Mouse (Mus musculus) CD4-positive, CD25-positive, alpha-beta regulatory T cell, adult 9 weeks (primary cell): ENCODE results near the gene Ofd1. TPM values are rescaled to one million over a fixed set of nuclear protein-coding genes. Genes with fewer than 3 reads are reported as not detected.

Experiments used
- polyA plus RNA-seq: library from polyadenylated mRNA; unstranded; fragments of 100-300 nt; shearing (Covaris generic); gene quantifications from one replicate; pipeline ENCODE4 v1.2.1, GENCODE M21; 2017

Ofd1 gene
- polyA plus RNA-seq = 7.6 TPM

DNA sequence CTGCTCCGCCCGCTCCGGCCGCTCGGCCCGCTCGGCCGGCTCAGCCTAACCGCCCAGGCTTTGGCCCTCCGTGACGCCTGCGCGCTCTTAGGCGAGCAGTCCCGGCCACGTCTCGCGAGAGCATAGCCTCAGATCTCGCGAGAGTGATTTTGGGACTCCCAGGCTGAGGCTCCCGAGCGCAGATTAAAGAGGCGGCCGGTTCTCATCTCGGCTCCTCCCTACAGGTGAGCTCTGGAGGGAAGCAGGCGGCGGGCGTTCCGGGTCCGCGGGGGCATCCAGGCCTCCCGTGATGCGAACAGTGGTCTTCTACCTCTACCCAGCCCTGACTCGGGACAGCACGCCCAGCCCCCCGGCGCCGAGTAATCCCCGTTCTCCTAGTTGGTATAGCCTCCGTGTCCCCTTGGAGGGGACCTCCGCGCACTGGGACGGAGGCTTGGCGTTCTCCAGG lies at the start of gene Ofd1:
TSS of gene Ofd1 (minus strand) at position 89 of the 448 bp plus-strand sequence.

DNA sequence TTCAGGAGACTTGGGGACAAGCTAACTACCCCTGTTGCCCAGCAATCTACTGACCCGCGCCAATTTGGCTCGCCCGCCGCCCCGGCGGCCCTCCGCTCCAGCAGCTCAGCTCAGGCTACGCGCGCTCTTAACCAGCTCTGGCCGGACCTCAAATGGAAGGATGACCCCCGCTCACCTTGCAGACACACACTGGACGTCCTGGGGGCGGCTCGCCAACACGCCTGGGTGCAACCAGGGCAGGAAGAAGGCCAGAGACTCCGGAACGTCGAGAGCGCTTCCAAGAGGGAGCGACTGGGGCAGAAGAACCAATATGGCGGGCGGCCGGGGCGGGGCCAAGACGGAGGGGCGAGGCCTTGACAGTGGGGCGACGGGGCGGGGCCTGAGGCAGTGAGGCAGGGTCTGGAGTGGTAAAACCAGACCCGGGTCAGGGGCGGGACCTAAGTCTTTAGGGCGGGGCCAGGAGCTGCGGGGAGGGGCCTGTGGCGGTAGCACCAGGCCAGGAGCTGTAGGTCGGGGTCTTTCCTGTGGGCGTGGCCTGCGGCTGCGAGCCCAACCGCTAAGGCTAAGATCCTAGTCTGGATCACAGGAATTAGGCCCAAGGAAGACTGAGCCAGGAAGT lies 39.0 kb upstream of the Ofd1 start, which contains the start of gene Rab9:
TSS of gene Rab9 (minus strand) at position 503 of the 619 bp plus-strand sequence.

DNA sequence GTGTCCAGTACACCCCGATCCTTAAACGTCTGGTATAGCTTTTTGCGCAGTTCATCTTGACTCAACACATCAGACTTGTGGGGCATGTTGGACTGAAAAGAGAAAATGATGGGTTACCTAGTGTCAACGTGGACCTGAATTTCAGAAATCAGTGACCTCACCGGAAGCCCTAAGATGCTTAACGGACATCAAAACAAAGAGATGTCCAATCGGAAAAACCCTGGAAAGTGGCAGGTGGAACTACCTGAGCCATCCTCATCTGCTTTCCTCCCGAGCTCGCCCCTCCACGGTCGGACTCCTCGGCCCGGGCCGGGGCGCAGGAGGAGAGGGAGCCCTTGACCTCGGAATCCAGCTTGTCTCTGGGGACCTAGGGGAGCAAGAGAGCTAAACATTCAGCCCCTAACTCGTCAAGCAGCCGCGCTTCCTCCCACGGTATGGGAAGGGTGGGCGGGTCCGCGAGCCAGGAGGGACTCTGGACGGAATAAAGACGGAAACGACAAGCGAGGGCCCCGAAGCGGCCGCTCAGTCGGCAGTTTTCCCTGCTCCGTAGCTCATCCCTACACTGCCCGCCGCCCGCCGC lies 378 bp downstream of the Ofd1 start, which contains the start of gene Trappc2:
TSS of gene Trappc2 (plus strand) at position 539 of the 580 bp plus-strand sequence.

Other genes starting within 250 kb of the Ofd1 start
- 26.8 TPM for gene Gpm6b, start 201.8 kb downstream of the Ofd1 start, polyA plus RNA-seq
- 29.3 TPM for gene Trappc2, start 130 bp downstream of the Ofd1 start, polyA plus RNA-seq
- 38.3 TPM for gene Rab9, start 39.2 kb upstream of the Ofd1 start, polyA plus RNA-seq
- 11.3 TPM for gene Tceanc, start 77.9 kb upstream of the Ofd1 start, polyA plus RNA-seq
- gene Egfl6, start 145.0 kb upstream of the Ofd1 start, polyA plus RNA-seq = not detected